Mouse (Mus musculus) stomach, adult 2 months (tissue): ENCODE data around the gene Ncam1. TPM values are rescaled to one million over a fixed set of nuclear protein-coding genes. Genes with fewer than 3 reads are reported as not detected.

Experiments used
- polyA plus RNA-seq: library from polyadenylated mRNA; depleted of rRNA; stranded (reverse); fragments of >200 nt; gene quantifications from 2 replicates; pipeline ENCODE4 v1.2.3, GENCODE M21; 2012; rRNA removed

The Ncam1 gene
- 1.5 and 1.8 TPM in 2 replicates for polyA plus RNA-seq

GRCm38 (mm10) chr9:49798806-49799205, at the start of gene Ncam1:
TSS of gene Ncam1 (minus strand) at chr9:49798925.

DNA sequence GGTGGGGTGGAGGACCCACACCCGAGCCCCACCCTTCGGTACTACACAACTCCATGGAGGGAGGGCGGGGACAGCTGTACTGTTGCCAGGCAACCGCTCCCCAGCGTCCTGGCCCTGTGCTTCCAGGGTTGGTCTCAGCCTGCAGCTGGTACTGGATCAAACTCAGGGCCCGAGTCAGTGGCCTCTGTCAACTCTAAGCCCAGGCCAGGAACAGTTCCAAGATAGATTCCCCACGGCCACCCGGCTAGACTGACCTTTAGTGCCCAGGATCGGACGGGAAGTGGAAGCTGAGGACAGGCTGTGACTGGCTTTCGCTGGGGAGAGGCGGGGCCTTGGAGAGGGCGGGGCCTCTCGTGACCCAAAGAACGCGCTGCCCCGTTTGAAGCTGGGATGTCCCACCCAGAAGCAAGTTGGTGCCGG, 312.8 kb downstream of the Ncam1 start, which contains the start of gene Ttc12:
Ttc12 (minus strand) TSS at position 334 of the 420 bp plus-strand sequence.

